Mouse (Mus musculus) hindbrain, embryonic 14.5 days (tissue): ENCODE data around the gene Pdlim4. TPM values are rescaled to one million over a fixed set of nuclear protein-coding genes. Genes with fewer than 3 reads are reported as not detected.

Experiments used
- ATAC-seq: fragments of 200-750 bp; cut with Nextera tagmentation; 2 replicates; pipeline ENCODE4 v1.8.0; 2017; ENCODE audit warnings: moderate number of reproducible peaks, mild to moderate bottlenecking, moderate TSS enrichment, moderate library complexity; ENCODE audit not compliant: low FRiP score
- DNase-seq: peaks from one replicate; pipeline ENCODE4 v3.0.0-alpha.2; 2015; ENCODE audit warnings: low spot score
- H3K27ac ChIP-seq: fragments of 300-500 bp; sonication (generic); 2 replicates; pipeline ENCODE4 v1.5.1; 2014; ENCODE audit warnings: mild to moderate bottlenecking, moderate library complexity
- H3K27me3 ChIP-seq: fragments of 300-500 bp; sonication (generic); 2 replicates; pipeline ENCODE4 v1.6.1; 2014; ENCODE audit warnings: mild to moderate bottlenecking, low read length, mixed read lengths; ENCODE audit not compliant: control insufficient read depth, insufficient read depth
- H3K36me3 ChIP-seq: fragments of 300-500 bp; sonication (generic); replicated peaks from 2 replicates; pipeline ENCODE4 v1.6.1; 2014; ENCODE audit not compliant: control insufficient read depth, insufficient read depth
- H3K4me1 ChIP-seq: fragments of 300-500 bp; sonication (generic); replicated peaks from 2 replicates; pipeline ENCODE4 v1.6.1; 2014; ENCODE audit warnings: antibody characterized with exemption, low read length, mixed read lengths; ENCODE audit not compliant: control insufficient read depth, insufficient read depth
- H3K4me2 ChIP-seq: fragments of 300-500 bp; sonication (generic); replicated peaks from 2 replicates; pipeline ENCODE4 v1.6.1; 2014; ENCODE audit warnings: mild to moderate bottlenecking, moderate library complexity
- H3K4me3 ChIP-seq: fragments of 300-500 bp; sonication (generic); replicated peaks from 2 replicates; pipeline ENCODE4 v1.5.1; 2014; ENCODE audit warnings: mild to moderate bottlenecking, low read length
- H3K9ac ChIP-seq: fragments of 300-500 bp; sonication (generic); 2 replicates; pipeline ENCODE4 v1.6.1; 2014
- H3K9me3 ChIP-seq: fragments of 300-500 bp; sonication (generic); 2 replicates; pipeline ENCODE4 v1.6.1; 2016; ENCODE audit warnings: low read length; ENCODE audit not compliant: control insufficient read depth
- WGBS: fragments of 180-500 bp; shearing (Covaris S2); extraction: QIAGEN DNeasy Blood & Tissue Kit; methylation state at CpG from one replicate; pipeline ENCODE4 v1.1.7; 2014; 5-methylcytosine and 5-hydroxymethylcytosine counted together
- polyA plus RNA-seq: library from polyadenylated mRNA; unstranded; fragments of >200 nt; fragmentation: Nextera tagmentation; extraction: Ambion mirVana; gene quantifications from 2 replicates; pipeline ENCODE4 v1.2.1, GENCODE M21; 2014

Pdlim4 gene
- 26.3 and 30.0 TPM in 2 replicates for polyA plus RNA-seq

DNA sequence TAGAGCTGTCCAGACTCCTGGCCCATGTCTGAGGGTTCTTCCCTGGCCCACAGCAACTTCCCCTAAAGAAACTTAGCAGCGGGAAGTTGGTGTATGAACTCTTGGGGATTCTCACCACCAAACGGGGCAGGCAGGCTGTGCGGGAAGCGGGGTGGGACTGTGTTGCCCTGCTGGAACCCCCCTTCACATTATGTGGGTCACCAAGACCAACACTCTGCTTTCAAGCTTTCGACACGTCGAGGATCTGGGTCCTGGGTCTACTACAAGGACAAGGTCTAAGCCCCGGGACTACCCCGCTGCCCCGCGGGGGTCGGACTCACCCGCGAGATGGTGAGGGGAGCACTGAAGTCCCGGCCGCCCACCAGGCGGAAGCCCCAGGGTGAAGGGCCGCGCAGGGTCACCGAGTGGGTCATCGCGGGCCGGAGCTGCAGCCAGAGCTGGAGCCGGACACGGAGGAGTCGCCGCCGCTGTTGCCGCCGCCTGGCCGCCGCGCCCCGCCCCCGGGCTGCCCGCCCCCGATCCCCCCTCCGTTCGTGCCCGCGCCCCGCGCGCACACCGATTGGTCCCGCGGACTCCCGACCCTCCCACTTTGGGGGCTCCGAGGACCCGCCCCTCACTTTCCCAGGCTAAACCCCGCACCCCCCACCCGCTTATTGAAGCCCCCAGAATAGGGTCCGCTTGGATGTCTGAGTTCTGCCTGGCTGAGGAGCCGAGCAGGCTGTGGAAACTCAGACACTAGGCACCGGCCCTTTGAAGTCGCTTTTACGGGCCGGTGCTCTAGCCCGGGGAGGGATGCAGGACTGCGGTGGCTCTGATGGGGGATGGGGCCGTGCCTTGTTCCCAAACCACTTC is at the start of gene Pdlim4:
Gene Pdlim4, minus strand, starts transcription at position 495 of the 852 bp plus-strand sequence.
- Histone ChIP-seq H3K9me3 (no peaks in the 10 kb centered on the region), H3K4me1 (peaks cover 11% of the 10 kb centered on the region; the same call in 1 of the 2 replicates), H3K27me3 (peaks cover 6% of the 10 kb centered on the region; the same call in 1 of the 2 replicates), H3K36me3 (no peaks in the 10 kb centered on the region), H3K27ac (no peak within 1 kb of the TSS), H3K4me3 (peak within 1 kb of the TSS; percentile 53), H3K9ac (peak within 1 kb of the TSS; percentile 69), H3K4me2 (peak within 1 kb of the TSS; percentile 95)
- ATAC-seq = peak; percentile 61; the same call in 1 of the 2 replicates
- WGBS = 1% methylated on average over 60 of the region's 61 CpGs
- DNase-seq = peak; percentile 47

DNA sequence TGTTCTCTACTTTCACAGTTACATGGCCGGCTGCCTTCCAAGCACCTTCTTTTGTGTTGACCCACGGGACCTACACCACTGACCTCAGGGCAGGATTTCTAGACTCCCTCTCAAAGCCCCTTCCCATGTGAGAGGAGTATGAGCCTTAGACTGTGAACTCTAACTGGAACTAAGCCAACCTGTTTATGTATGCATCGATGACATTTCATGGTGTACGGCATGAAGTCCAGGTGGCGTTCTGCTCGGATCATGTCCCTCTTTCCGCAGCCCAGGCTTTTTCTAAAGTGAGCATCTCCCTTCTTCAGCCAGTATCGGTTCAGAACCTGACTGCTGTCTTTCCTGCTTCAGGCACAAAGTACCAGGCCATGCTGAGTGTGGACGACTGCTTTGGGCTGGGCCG is 48.3 kb upstream of the Pdlim4 start:
- H3K27ac ChIP-seq = no peak overlapping the region
- H3K4me2 ChIP-seq = no peak overlapping the region
- H3K9me3 ChIP-seq = no peaks in the 10 kb centered on the region
- peaks cover 29% of the 10 kb centered on the region for H3K4me1 ChIP-seq
- 78% methylated on average over 10 of the region's 10 CpGs for WGBS
- H3K9ac ChIP-seq = no peak overlapping the region
- no peaks in the 10 kb centered on the region for H3K27me3 ChIP-seq
- no peak overlapping the region for H3K4me3 ChIP-seq
- no peaks in the 10 kb centered on the region for H3K36me3 ChIP-seq
- DNase-seq (no peak), ATAC-seq (no peak)

DNA sequence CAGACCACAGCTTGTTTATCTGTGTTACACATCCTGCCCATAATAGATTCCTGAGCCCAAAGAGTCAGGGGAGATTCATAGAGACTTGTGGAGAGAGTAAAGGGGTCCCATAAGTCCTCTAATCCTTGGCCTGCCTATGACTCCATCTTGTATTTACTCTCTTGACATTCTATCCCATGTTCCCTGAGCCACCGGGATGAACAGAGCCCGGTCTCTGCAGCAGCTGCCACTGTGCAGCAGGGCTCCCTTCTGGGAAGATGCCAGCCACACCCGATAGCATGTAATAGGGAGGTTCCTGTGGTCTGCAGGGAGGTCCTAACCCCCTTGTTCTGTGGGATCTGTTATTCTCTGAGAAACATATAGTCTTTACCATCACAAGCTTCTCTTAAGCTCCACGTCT is 47.6 kb upstream of the Pdlim4 start:
- H3K36me3 ChIP-seq = no peaks in the 10 kb centered on the region
- H3K27ac ChIP-seq = no peak overlapping the region
- ATAC-seq (no peak), DNase-seq (no peak)
- H3K4me3 ChIP-seq = no peak overlapping the region
- WGBS = 77% methylated on average over 4 of the region's 4 CpGs
- no peak overlapping the region for H3K4me2 ChIP-seq
- no peak overlapping the region for H3K9ac ChIP-seq
- H3K9me3 ChIP-seq = no peaks in the 10 kb centered on the region
- peaks cover 34% of the 10 kb centered on the region for H3K4me1 ChIP-seq
- H3K27me3 ChIP-seq = no peaks in the 10 kb centered on the region

DNA sequence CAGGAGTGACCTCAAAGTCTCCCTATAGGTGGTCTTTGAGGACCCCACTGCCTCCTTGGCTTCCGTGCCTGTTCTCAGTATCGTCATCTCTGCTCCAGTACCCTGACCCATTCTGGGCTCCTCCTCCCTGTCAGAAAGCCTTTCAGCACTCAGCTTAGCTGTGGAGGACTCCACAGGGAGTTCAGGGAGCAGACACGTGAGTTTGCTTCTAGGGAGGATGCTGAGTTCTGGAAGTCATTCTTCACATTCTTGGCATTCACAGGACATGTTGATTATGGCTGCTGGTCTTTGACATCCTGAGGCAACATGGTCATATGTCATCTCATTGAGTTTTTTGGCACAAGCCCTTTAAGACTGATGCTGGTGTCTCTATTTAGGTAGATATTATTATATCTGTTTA is 47.1 kb upstream of the Pdlim4 start:
- H3K4me2 ChIP-seq = no peak overlapping the region
- no peaks in the 10 kb centered on the region for H3K27me3 ChIP-seq
- no peak overlapping the region for H3K4me3 ChIP-seq
- peaks cover 34% of the 10 kb centered on the region for H3K4me1 ChIP-seq
- no peaks in the 10 kb centered on the region for H3K9me3 ChIP-seq
- no peak for DNase-seq
- H3K9ac ChIP-seq = no peak overlapping the region
- H3K27ac ChIP-seq = no peak overlapping the region
- ATAC-seq = no peak
- no peaks in the 10 kb centered on the region for H3K36me3 ChIP-seq
- 52% methylated on average over 3 of the region's 3 CpGs for WGBS

DNA sequence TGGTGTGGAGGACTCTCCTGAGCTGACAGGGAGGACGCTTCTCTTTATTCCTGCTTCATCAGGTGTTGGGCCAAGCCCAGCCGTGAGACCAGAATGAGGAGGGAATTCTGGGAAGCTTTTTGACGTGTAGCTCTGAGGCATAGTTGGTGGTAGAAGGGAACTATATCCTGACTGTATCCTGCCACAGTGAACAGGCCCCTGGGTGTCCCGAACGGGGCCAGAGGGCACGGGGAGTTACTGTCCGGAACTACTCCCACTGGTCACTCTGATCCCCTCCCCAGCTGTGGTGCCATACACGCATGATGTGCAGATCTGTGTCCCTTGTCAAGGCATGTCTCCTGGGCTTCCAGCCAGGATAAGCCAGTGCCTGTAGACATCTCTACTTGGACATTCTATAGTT is 46.5 kb upstream of the Pdlim4 start:
- Histone ChIP-seq H3K9ac (no peak overlapping the region), H3K27me3 (no peaks in the 10 kb centered on the region), H3K4me1 (peaks cover 34% of the 10 kb centered on the region), H3K9me3 (no peaks in the 10 kb centered on the region), H3K36me3 (no peaks in the 10 kb centered on the region), H3K4me3 (no peak overlapping the region), H3K27ac (no peak overlapping the region), H3K4me2 (no peak overlapping the region)
- ATAC-seq (no peak), DNase-seq (no peak)
- WGBS = 89% methylated on average over 8 of the region's 8 CpGs

DNA sequence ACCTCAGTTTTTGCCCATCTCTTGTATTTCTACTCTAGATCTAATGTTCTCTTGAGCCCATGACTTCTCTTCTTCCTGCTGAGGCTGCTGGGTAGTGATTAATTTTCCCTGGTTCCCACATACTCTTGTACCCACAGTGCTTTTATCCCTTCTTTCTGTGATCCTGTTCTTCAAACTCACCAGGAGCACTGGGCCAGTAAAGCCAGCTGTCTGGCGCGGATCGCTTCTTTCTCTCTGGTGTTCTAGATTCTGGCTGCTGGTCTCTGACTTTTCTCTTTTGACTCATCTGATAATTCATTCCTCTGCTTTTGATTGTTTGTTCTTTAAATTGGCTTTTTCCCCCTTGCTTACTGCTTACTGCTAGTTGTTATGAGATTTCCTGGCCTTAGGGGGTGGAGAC is 45.9 kb upstream of the Pdlim4 start:
- Histone ChIP-seq H3K9ac (no peak overlapping the region), H3K4me2 (no peak overlapping the region), H3K36me3 (no peaks in the 10 kb centered on the region), H3K9me3 (no peaks in the 10 kb centered on the region), H3K27ac (no peak overlapping the region), H3K27me3 (no peaks in the 10 kb centered on the region), H3K4me3 (no peak overlapping the region), H3K4me1 (peaks cover 34% of the 10 kb centered on the region)
- no peak for ATAC-seq
- 91% methylated on average over 3 of the region's 3 CpGs for WGBS
- no peak for DNase-seq

DNA sequence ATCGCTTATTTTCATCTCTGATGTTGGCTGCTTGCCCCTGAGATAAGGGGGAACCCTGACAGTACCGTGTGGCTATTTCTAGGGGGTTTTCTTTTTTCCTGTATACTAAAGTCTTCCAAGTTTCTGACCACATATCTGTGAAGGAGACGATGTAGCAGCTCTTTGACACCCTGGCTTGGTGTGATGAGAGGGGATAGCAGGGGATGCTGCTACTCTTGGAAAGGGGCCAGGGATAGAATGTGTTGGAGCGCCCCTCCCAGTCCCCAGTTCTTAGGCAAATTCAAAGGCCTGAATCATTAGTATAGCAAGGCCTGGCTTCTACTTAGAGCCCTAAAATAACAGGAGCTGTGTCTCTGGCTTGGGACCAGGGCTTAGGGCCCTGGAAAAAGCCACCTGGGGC is 44.5 kb upstream of the Pdlim4 start:
- Histone ChIP-seq H3K27me3 (no peaks in the 10 kb centered on the region), H3K4me2 (peak overlapping the region; percentile 35), H3K4me1 (peaks cover 34% of the 10 kb centered on the region), H3K9me3 (no peaks in the 10 kb centered on the region), H3K9ac (peak overlapping the region; percentile 57), H3K4me3 (no peak overlapping the region), H3K27ac (peak overlapping the region; percentile 89), H3K36me3 (no peaks in the 10 kb centered on the region)
- 23% methylated on average over 4 of the region's 4 CpGs for WGBS
- ATAC-seq = peak; percentile 12; the same call in 1 of the 2 replicates
- DNase-seq = no peak

DNA sequence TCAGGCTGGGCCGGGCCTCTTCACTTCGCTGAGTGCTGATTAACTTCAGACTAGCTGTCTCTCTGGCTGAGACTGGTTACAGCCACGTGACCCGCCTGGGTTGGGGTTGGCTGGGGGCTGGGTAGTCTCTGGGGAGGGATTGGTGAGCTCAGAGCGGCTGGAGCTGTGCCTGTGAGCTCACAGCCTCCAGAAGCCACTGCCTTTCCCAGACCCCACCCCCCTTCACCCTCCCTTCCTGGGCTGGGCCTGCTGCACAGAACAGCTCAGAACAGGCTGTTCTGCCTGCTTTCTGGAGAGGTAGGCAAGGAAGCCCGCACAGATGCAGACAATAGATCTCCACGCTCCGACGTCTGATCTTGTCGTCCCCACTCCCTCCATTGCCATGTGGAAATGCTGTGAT is 44.1 kb upstream of the Pdlim4 start:
- DNase-seq = peak; percentile 83
- ATAC-seq = peak; percentile 95
- no peaks in the 10 kb centered on the region for H3K36me3 ChIP-seq
- peak overlapping the region; percentile 35 for H3K4me2 ChIP-seq
- H3K27ac ChIP-seq = peak overlapping the region; percentile 89
- H3K4me3 ChIP-seq = no peak overlapping the region
- 0% methylated on average over 10 of the region's 10 CpGs for WGBS
- peak overlapping the region; percentile 57 for H3K9ac ChIP-seq
- H3K4me1 ChIP-seq = peaks cover 34% of the 10 kb centered on the region
- no peaks in the 10 kb centered on the region for H3K27me3 ChIP-seq
- no peaks in the 10 kb centered on the region for H3K9me3 ChIP-seq

DNA sequence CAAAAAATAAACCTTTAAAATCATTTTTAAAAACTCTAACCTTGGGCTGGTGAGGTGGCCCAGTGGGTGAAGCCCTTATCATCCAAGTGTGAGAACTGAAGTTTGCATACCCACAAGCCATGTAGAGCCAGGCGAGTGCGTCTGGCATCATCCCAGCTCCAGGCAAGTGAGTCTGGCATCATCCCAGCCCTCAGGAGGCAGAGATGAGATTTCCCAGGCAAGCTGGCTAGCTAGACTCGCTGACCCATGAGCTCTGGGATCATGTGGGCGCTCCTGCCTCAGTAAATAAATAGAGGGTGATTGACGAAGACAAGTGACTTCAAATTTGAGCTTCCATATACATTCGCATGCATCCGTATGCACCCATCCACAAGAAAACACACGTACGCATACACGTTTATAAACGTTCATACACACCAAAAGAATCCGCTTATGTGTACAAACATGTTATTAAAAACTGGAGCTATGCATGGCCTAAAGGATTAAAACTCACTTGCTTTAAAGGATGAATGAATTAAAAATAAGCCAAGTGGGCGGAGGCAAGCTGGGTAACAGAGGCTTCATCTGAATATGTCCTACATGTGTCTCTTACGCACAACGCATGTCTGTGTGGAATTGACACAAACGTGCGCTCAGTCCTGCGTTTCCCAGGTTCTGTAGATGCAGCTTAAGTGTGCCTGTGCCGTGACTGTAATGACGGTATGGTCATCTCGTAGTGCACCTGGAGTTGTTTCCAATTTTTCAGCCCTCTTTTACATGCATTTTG is 43.3 kb upstream of the Pdlim4 start:
- Histone ChIP-seq H3K27me3 (no peaks in the 10 kb centered on the region), H3K4me1 (peaks cover 34% of the 10 kb centered on the region), H3K4me3 (no peak overlapping the region), H3K9ac (peak overlapping the region; percentile 57; the same call in 1 of the 2 replicates), H3K27ac (peak overlapping the region; percentile 89), H3K9me3 (no peaks in the 10 kb centered on the region), H3K36me3 (no peaks in the 10 kb centered on the region), H3K4me2 (peak overlapping the region; percentile 35)
- WGBS = 62% methylated on average over 21 of the region's 21 CpGs
- DNase-seq (peak; percentile 56), ATAC-seq (no peak)
